Mouse (Mus musculus): ENCODE data around the gene Shc3. TPM values are rescaled to one million over a fixed set of nuclear protein-coding genes. Genes with fewer than 3 reads are reported as not detected.

The Shc3 gene
- polyA plus RNA-seq, 1 experiment from 2014 or later, result not detected

- ATAC-seq (ENCODE audit: low read depth), result 0 out of 2 replicates have a peak, but pooled peaks have one; percentile 20
- Histone ChIP-seq H3K27ac (ENCODE audit: low read length) (no peak overlapping the region), H3K9ac (ENCODE audit: low read length) (no peak overlapping the region), H3K4me3 (ENCODE audit: low read length) (no peak overlapping the region), H3K9me3 (ENCODE audit: control insufficient read depth, low read length) (no peaks in the 10 kb centered on the region), H3K4me1 (replicated peaks; ENCODE audit: control insufficient read depth, insufficient read depth, low read length) (peaks cover 6% of the 10 kb centered on the region; the same call in 1 of the 2 replicates), H3K36me3 (ENCODE audit: control insufficient read depth, insufficient read depth, low read length) (no peaks in the 10 kb centered on the region), H3K4me2 (ENCODE audit: low read depth, low read length) (peak overlapping the region; percentile 56; the same call in 1 of the 2 replicates), H3K27me3 (ENCODE audit: control insufficient read depth, insufficient read depth, low read depth, low read length) (no peaks in the 10 kb centered on the region)
- 34% methylated on average over 4 of the region's 4 CpGs for WGBS
Observed at GRCm38 (mm10) chr13:51603894-51604244, 34.6 kb upstream of the Shc3 start.

DNA sequence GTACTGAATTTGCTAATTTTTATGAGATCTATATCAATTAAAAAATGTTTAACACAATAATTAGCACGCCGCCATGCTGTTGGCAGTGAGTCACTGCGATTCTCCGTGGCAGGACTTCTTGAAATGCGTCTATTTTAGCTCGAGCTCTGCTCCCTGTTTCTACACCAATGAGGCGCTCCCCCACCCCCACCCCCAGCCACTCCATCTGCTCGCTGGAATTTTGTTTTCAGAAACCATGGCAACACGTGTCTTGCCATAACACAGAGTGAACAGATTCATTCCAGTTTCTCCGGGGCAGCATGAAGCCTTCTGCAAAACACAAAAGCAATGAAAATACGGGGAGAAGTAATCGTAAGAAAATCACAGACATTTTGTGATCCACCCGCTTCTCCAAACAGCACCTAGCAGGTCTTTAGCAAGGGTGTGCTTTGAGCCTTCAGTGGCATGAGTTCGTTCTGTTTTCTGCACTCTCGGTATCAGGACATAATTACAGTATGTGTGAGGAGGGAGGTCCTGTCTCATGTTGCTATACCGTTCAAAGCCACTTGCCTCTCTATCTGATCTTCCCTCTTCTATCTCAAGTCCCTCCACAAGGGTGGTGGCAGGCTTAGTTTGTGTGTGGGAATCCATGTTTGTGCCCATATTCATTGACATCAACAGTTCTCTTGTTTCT, 34.1 kb upstream of the Shc3 start:
- Histone ChIP-seq H3K4me3 (ENCODE audit: low read length) (peak overlapping the region; percentile 27), H3K4me1 (replicated peaks; ENCODE audit: control insufficient read depth, insufficient read depth, low read length) (peaks cover 6% of the 10 kb centered on the region; the same call in 1 of the 2 replicates), H3K4me2 (ENCODE audit: low read depth, low read length) (peak overlapping the region; percentile 56), H3K36me3 (ENCODE audit: control insufficient read depth, insufficient read depth, low read length) (no peaks in the 10 kb centered on the region), H3K9ac (ENCODE audit: low read length) (peak overlapping the region; percentile 49; the same call in 1 of the 2 replicates), H3K9me3 (ENCODE audit: control insufficient read depth, low read length) (no peaks in the 10 kb centered on the region), H3K27me3 (ENCODE audit: control insufficient read depth, insufficient read depth, low read depth, low read length) (no peaks in the 10 kb centered on the region), H3K27ac (ENCODE audit: low read length) (no peak overlapping the region)
- peak; percentile 92 for ATAC-seq (ENCODE audit: low read depth)
- WGBS, result 11% methylated on average over 16 of the region's 16 CpGs

GRCm38 (mm10) chr13:51602764-51603163, 33.5 kb upstream of the Shc3 start:
- Histone ChIP-seq H3K27ac (ENCODE audit: low read length) (no peak overlapping the region), H3K36me3 (ENCODE audit: control insufficient read depth, insufficient read depth, low read length) (no peaks in the 10 kb centered on the region), H3K9ac (ENCODE audit: low read length) (no peak overlapping the region), H3K4me2 (ENCODE audit: low read depth, low read length) (peak overlapping the region; percentile 56), H3K27me3 (ENCODE audit: control insufficient read depth, insufficient read depth, low read depth, low read length) (no peaks in the 10 kb centered on the region), H3K4me3 (ENCODE audit: low read length) (no peak overlapping the region), H3K4me1 (replicated peaks; ENCODE audit: control insufficient read depth, insufficient read depth, low read length) (peaks cover 6% of the 10 kb centered on the region; the same call in 1 of the 2 replicates), H3K9me3 (ENCODE audit: control insufficient read depth, low read length) (no peaks in the 10 kb centered on the region)
- 50% methylated on average over 8 of the region's 8 CpGs for WGBS
- no peak for ATAC-seq (ENCODE audit: low read depth)

DNA sequence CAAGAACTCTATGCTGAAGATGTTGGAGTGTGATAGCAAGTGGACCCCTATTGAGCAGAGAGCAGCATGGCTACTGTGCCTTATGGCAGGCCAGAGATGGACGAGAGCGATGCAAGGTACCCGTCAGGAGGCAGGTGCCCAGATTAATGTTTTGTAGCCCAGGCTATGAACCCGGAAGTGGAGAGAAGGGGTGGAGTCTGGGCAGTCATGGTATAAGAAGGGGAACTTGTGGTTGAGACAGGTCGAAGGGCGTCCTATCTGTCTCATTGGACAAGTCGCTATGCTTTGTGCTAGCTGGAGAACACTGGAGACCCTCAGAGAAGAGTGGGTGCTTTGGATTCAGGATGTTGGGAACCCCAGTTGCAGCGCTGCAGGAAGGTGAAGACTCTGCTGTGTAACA, 30.9 kb upstream of the Shc3 start:
- H3K4me2 ChIP-seq (ENCODE audit: low read depth, low read length), result no peak overlapping the region
- H3K27ac ChIP-seq (ENCODE audit: low read length), result no peak overlapping the region
- H3K27me3 ChIP-seq (ENCODE audit: control insufficient read depth, insufficient read depth, low read depth, low read length), result no peaks in the 10 kb centered on the region; the same call in 1 of the 2 replicates
- H3K36me3 ChIP-seq (ENCODE audit: control insufficient read depth, insufficient read depth, low read length), result no peaks in the 10 kb centered on the region
- no peak for ATAC-seq (ENCODE audit: low read depth)
- H3K4me3 ChIP-seq (ENCODE audit: low read length), result no peak overlapping the region
- 86% methylated on average over 8 of the region's 8 CpGs for WGBS
- peaks cover 10% of the 10 kb centered on the region; the same call in 1 of the 2 replicates for H3K4me1 ChIP-seq (replicated peaks; ENCODE audit: control insufficient read depth, insufficient read depth, low read length)
- H3K9ac ChIP-seq (ENCODE audit: low read length), result no peak overlapping the region
- no peaks in the 10 kb centered on the region for H3K9me3 ChIP-seq (ENCODE audit: control insufficient read depth, low read length)

- Histone ChIP-seq H3K9me3 (ENCODE audit: control insufficient read depth, low read length) (no peaks in the 10 kb centered on the region), H3K27ac (ENCODE audit: low read length) (no peak overlapping the region), H3K9ac (ENCODE audit: low read length) (no peak overlapping the region), H3K4me1 (replicated peaks; ENCODE audit: control insufficient read depth, insufficient read depth, low read length) (peaks cover 8% of the 10 kb centered on the region; the same call in 1 of the 2 replicates), H3K36me3 (ENCODE audit: control insufficient read depth, insufficient read depth, low read length) (no peaks in the 10 kb centered on the region), H3K4me2 (ENCODE audit: low read depth, low read length) (no peak overlapping the region), H3K27me3 (ENCODE audit: control insufficient read depth, insufficient read depth, low read depth, low read length) (no peaks in the 10 kb centered on the region; the same call in 1 of the 2 replicates), H3K4me3 (ENCODE audit: low read length) (no peak overlapping the region)
- 25% methylated on average over 2 of the region's 2 CpGs for WGBS
- ATAC-seq (ENCODE audit: low read depth), result no peak
Observed at GRCm38 (mm10) chr13:51598063-51598462, 28.8 kb upstream of the Shc3 start.

DNA sequence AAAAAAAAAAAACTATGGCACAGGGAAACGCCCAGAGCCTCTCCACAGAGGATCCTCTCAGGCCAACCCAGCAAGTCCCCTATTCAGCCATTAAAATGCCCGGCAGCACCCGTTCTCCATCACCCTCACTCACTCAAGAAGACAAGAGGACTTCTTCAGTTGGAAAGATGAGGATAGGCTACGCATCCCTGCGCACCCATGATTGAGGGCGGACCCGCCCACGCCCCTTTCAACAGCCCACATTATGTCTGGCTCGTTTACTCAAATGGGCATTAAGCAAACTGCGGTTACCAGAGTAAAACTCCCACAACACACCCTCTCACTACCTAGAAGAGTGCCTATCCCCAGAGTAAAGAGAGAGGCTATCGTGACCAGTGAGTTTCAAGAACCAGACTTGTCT, 26.2 kb upstream of the Shc3 start:
- Histone ChIP-seq H3K27ac (ENCODE audit: low read length) (no peak overlapping the region), H3K27me3 (ENCODE audit: control insufficient read depth, insufficient read depth, low read depth, low read length) (no peaks in the 10 kb centered on the region; the same call in none of the 2 replicates), H3K9ac (ENCODE audit: low read length) (no peak overlapping the region), H3K9me3 (ENCODE audit: control insufficient read depth, low read length) (no peaks in the 10 kb centered on the region), H3K4me2 (ENCODE audit: low read depth, low read length) (peak overlapping the region; percentile 93), H3K4me3 (ENCODE audit: low read length) (peak overlapping the region; percentile 49; the same call in 1 of the 2 replicates), H3K4me1 (replicated peaks; ENCODE audit: control insufficient read depth, insufficient read depth, low read length) (peaks cover 8% of the 10 kb centered on the region; the same call in 1 of the 2 replicates), H3K36me3 (ENCODE audit: control insufficient read depth, insufficient read depth, low read length) (no peaks in the 10 kb centered on the region)
- ATAC-seq (ENCODE audit: low read depth), result peak; percentile 13; the same call in 1 of the 2 replicates
- 39% methylated on average over 11 of the region's 11 CpGs for WGBS

GRCm38 (mm10) chr13:51594656-51595311, 25.6 kb upstream of the Shc3 start:
- Histone ChIP-seq H3K36me3 (ENCODE audit: control insufficient read depth, insufficient read depth, low read length) (no peaks in the 10 kb centered on the region), H3K27me3 (ENCODE audit: control insufficient read depth, insufficient read depth, low read depth, low read length) (no peaks in the 10 kb centered on the region; the same call in none of the 2 replicates), H3K4me2 (ENCODE audit: low read depth, low read length) (peak overlapping the region; percentile 93), H3K9ac (ENCODE audit: low read length) (peak overlapping the region; percentile 45; the same call in 1 of the 2 replicates), H3K4me1 (replicated peaks; ENCODE audit: control insufficient read depth, insufficient read depth, low read length) (peaks cover 8% of the 10 kb centered on the region; the same call in 1 of the 2 replicates), H3K9me3 (ENCODE audit: control insufficient read depth, low read length) (no peaks in the 10 kb centered on the region), H3K4me3 (ENCODE audit: low read length) (peak overlapping the region; percentile 49), H3K27ac (ENCODE audit: low read length) (no peak overlapping the region)
- WGBS, result under 1% methylated on average over 36 of the region's 36 CpGs
- ATAC-seq (ENCODE audit: low read depth), result peak; percentile 73; the same call in 1 of the 2 replicates

DNA sequence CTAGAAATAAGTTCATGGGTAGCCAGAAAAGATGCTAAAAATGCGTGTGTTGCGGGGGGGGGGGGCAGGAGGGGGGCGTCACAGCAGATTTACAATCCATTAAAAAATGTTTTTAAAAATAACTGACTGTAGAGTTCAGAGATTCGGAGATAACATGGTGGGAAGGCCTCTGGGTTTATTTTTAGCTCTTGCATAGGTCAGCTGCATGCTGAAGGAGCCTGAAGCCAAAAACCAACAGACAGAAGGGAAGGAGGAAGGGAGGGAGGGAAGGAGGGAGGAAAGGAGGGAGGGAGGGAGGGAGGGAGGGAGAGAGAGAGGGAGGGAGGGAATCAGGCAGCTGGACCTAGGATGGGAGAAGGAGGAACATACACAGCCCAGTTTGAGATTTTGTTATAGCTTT, 18.8 kb upstream of the Shc3 start:
- Histone ChIP-seq H3K27ac (ENCODE audit: low read length) (no peak overlapping the region), H3K36me3 (ENCODE audit: control insufficient read depth, insufficient read depth, low read length) (no peaks in the 10 kb centered on the region), H3K4me3 (ENCODE audit: low read length) (no peak overlapping the region), H3K27me3 (ENCODE audit: control insufficient read depth, insufficient read depth, low read depth, low read length) (no peaks in the 10 kb centered on the region; the same call in 1 of the 2 replicates), H3K9me3 (ENCODE audit: control insufficient read depth, low read length) (no peaks in the 10 kb centered on the region), H3K4me1 (replicated peaks; ENCODE audit: control insufficient read depth, insufficient read depth, low read length) (no peaks in the 10 kb centered on the region), H3K4me2 (ENCODE audit: low read depth, low read length) (no peak overlapping the region), H3K9ac (ENCODE audit: low read length) (no peak overlapping the region)
- peak; percentile 36; the same call in 1 of the 2 replicates for ATAC-seq (ENCODE audit: low read depth)
- 35% methylated on average over 4 of the region's 4 CpGs for WGBS

- H3K9ac ChIP-seq (ENCODE audit: low read length), result no peak overlapping the region
- H3K27me3 ChIP-seq (ENCODE audit: control insufficient read depth, insufficient read depth, low read depth, low read length), result no peaks in the 10 kb centered on the region
- H3K4me2 ChIP-seq (ENCODE audit: low read depth, low read length), result no peak overlapping the region
- H3K4me1 ChIP-seq (replicated peaks; ENCODE audit: control insufficient read depth, insufficient read depth, low read length), result peaks cover 4% of the 10 kb centered on the region; the same call in 1 of the 2 replicates
- H3K9me3 ChIP-seq (ENCODE audit: control insufficient read depth, low read length), result no peaks in the 10 kb centered on the region
- H3K27ac ChIP-seq (ENCODE audit: low read length), result no peak overlapping the region
- H3K36me3 ChIP-seq (ENCODE audit: control insufficient read depth, insufficient read depth, low read length), result no peaks in the 10 kb centered on the region
- WGBS, result 51% methylated on average over 2 of the region's 2 CpGs
- no peak overlapping the region for H3K4me3 ChIP-seq (ENCODE audit: low read length)
- no peak for ATAC-seq (ENCODE audit: low read depth)
Observed at GRCm38 (mm10) chr13:51582204-51582603, 13.0 kb upstream of the Shc3 start.
